Mouse (Mus musculus) left cerebral cortex, adult 2 months (tissue): ENCODE measurements at regions not wholly inside any gene's neighbourhood (a gene's known extent, or its start where the extent isn't known, plus 50 kb on each side); places are given as distances from the start of the nearest gene placed in this dataset.

Experiments
- DNase-seq, 2 experiments: peaks; one replicate each; pipeline ENCODE4 v3.0.0; 2021 to 2022; ENCODE audit warnings: low spot score in 2 of 2, mixed read lengths in 1 of 2; ENCODE audit errors: extremely low spot score in 1 of 2
- H3K27ac ChIP-seq: fragments of 200-600 bp; 2 replicates; pipeline ENCODE4 v1.8.1; 2022
- H3K4me3 ChIP-seq: fragments of 200-600 bp; 2 replicates; pipeline ENCODE4 v1.8.1; 2022
- CTCF ChIP-seq: fragments of 200-600 bp; IDR thresholded peaks from 2 replicates; pipeline ENCODE4 v1.8.1; 2022; ENCODE audit warnings: antibody characterized with exemption, mild to moderate bottlenecking, moderate library complexity
- intact Hi-C: fragments of 180-260 bp; cut with DNase I; formaldehyde crosslinking; loops from one replicate; pipeline ENCODE4 v1.15.1; 2025

DNA sequence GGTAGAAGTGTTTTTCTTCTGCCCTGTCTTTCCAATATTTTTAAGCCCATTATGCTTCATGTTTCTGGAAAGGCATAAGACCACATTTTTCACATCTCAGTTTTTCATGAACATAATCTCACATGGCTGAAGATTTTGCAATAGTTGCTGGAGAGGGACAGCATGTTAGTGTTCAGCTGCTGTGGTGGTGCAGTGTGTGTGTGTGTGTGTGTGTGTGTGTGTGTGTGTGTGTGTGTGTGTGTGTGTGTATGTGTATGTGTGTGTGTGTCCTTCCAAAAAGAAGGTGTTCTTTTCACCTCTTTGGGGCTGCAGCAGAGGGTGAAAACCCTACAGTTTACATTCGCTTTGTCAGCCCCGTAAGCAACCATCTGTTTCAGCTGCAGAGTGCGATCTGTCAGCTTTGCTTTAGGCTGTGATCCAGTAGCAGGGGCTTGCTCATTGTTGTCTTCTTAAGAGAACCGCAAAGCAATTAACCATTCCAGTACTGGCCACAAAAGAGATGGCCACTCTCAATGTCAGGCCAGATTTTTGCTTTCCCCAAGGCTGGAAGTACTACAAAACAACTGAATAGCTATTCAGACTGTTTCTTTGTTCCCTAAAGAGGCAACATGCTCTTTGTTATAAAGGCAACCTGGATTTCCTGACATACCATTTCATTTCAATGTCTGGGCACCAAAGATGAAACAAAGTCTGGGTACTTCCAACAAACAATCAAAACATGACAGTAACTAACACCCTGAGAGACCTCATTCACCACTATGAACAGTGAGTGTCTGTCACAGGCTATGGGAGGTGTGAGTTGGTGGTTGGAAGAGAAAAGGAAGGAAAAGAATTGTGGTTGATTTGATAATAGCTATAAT lies 520.2 kb upstream of the Cited2 start:
- intact Hi-C loops = no loop called here
- no peak for TF ChIP-seq CTCF
- Histone ChIP-seq H3K4me3 (no peak overlapping the region), H3K27ac (no peak overlapping the region)
- DNase-seq = no peak

DNA sequence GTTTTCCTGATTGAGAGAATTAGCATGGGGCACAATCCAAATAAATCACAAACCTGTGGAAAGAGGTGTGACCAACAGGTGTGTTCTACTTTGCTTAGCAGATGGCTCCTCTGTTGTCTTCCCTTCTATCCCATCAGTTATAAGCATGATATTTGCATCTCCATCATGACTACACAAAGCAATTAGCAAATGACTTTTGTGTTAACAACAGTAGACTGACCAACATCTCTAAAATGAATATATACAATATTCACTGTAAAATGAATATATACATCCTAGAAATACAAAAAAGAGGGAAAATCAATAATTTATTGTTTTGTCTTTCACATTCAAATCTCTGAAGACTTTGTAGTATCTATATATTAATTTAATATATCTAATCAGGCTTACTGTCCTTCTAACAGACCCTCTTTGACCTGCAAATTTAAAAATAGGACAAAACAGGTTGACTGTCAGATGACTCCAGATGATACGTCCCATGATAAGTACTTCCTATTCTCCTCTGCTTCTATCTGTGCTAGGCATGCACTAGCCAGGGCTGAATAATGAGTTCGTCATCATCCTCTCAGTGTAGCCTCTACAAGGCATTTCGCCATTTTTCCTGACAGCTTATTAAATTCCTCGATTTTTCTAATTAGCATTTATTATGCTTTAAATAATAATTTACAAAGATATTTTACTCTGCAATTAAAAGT lies 519.5 kb upstream of the Cited2 start:
- no peak overlapping the region for H3K27ac ChIP-seq
- intact Hi-C loops = no loop called here
- TF ChIP-seq CTCF = no peak

DNA sequence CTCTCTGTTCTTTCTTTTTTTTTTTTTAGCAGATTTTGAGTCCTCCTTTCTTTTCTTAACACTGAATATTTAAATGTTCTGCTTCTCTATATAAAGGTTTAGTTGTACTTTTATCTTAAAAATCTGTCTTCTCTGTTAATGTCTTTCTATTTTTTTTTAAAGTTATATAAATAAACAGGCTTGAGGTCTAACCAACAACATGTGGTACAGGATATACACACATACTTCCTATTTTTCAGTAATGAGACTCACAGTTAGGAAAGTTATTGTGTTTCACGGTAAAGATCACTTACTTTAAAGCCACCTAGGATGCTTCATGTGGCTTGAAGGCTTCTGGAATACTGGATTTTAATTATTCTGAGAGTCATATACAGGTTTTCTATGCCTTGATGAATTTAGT lies 518.9 kb upstream of the Cited2 start:
- intact Hi-C loops = no loop called here
- no peak for TF ChIP-seq CTCF
- no peak overlapping the region for H3K4me3 ChIP-seq
- H3K27ac ChIP-seq = no peak overlapping the region
- DNase-seq = no peak

More for the DNA sequence above, 519.5 kb upstream of the Cited2 start:
- H3K4me3 ChIP-seq = no peak overlapping the region
- DNase-seq = no peak

DNA sequence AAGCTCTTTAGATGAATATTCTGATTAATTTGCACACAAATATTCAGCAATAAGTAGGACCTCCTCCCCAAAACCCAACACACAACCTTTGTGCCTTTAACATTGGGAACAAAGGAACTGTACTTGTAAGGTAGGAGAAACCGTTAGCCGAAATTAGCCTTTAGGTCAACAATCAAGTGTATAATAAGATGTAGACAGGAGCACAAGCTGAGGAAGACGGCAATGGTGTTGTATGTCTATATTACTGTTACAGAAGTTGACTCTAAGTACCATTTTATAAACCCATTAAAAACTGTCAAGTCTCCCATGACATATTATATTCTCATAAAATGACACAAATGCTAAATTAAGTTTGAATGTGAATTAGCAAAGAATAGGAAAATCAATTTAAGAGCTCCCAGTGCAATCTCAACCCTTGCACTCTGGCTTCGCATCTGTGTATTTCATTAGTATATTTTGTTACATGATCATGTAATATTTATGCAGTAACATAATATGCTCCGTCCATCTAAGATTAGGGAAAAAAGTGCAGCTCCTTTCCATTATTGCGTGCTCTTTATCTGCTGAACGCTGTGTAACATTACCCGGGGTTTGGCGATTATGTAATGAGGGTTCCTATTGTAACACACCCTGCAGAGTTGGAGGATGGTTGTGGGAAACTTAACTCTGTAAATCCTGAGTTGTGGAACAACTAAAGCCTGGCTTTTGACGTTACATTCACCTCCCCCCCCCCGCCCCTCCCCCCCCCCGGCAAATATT lies 510.3 kb upstream of the Cited2 start:
- H3K27ac ChIP-seq = peak overlapping the region; percentile 41; the same call in 1 of the 2 replicates
- H3K4me3 ChIP-seq = no peak overlapping the region
- DNase-seq = no peak
- intact Hi-C loops = loop anchor here (5.0 to 10.0 kb wide), 2 partner anchors 510 to 1908 kb away; partner anchors contain the start of gene Cited2
- TF ChIP-seq CTCF = no peak

DNA sequence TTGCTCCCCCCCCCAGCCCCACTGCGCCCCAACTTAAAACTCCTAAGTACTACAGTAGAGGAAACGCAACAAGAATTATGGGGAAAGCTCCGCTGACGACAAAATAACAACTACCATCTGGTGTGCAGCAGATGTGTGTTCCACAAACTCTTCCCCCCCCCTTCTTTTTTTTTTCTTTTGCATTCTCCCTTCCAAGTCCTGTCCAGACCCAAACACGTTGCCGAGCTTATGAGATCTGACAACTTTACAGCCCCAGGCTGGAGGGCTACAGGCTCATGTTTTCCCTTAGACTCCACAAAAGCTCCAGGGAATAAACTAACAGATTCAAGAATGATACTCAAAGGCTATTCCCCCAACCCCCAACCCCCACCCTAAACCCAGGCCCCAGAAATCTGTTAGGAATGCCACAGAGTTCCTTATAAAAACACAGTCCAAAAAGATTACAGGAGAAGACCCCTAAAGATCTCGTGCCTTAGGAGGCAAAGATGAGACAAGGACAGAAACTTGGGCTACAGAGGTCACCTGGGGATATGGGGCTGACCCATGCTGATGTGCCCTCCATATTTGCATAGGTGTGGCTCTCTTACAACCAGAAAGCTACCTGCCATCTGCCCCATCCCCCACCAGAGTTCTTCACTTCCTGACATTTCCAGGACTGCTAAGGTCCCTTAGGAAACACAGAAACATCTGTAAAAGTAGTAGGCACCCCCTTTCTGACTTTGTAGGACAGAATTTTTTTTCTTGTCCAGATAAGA lies 509.5 kb upstream of the Cited2 start:
- H3K4me3 ChIP-seq = no peak overlapping the region
- no peak overlapping the region for H3K27ac ChIP-seq
- intact Hi-C loops = loop anchor here (5.0 to 10.0 kb wide), 2 partner anchors 509 to 1909 kb away; partner anchors contain the start of gene Cited2
- no peak for DNase-seq
- TF ChIP-seq CTCF = no peak

DNA sequence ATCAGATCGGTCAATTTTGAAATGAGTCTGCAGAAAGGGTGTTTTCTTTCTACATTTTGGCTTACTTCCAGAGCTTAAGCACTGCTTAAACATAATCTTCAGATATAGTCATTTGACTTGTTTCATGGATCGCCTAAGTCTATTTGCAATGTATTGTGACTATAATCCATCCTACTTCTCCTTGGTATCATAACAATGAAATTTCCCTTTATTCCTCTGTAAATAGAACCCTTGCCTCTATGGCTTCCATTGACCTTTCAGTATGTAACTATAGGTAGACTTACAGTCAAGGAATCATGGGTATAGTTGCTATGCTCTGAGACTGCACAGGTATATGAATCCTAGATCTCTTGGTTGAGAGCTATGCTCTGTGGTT lies 509.0 kb upstream of the Cited2 start:
- no peak overlapping the region for H3K4me3 ChIP-seq
- no peak for TF ChIP-seq CTCF
- H3K27ac ChIP-seq = no peak overlapping the region
- DNase-seq = no peak
- intact Hi-C loops = loop anchor here (5.0 to 10.0 kb wide), 2 partner anchors 508 to 1909 kb away; partner anchors contain the start of gene Cited2

DNA sequence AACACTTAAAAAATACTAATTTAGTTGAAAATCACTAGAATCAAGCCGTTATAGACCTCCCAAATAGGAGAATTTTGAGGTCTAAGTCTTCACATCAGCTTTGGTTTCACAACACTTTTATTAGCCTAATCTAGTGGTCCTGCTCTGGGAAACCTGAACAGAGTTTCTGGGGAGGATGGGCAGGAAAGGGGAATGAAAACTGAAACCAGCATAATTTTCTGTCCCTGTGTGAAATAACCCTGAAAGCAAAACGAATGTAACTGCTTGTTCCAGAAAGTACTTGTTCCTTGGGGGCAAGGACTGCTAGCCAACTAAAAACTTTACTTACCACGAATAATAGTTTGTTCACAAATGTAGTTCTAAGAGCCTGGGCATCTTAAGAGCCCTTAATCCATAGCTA lies 508.0 kb upstream of the Cited2 start:
- intact Hi-C loops = loop anchor here (10.0 kb wide), 1 partner anchor 1910 kb away; no protein-coding TSS in a partner anchor
- TF ChIP-seq CTCF = no peak
- no peak overlapping the region for H3K4me3 ChIP-seq
- DNase-seq = no peak
- no peak overlapping the region for H3K27ac ChIP-seq

DNA sequence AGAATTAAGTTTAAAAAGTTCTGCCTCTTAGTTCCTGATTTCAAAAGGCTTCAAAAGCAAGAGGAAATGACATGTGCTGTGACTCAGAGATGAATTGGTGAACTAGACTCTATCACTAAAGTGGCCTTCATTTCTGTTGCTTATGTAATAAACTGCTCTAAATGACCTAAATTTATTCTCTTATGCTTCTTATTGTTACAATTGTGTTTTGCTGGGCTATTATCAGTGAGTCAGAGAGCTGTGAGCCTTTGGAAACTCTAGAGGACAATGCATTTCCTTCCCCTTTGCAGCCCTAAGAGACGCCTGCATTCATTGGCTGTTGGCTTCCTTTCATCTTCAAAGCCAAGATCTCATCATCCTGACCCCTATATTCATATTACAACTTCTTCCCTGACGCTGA lies 501.5 kb upstream of the Cited2 start:
- TF ChIP-seq CTCF = no peak
- Histone ChIP-seq H3K4me3 (no peak overlapping the region), H3K27ac (no peak overlapping the region)
- intact Hi-C loops = no loop called here
- DNase-seq = no peak

DNA sequence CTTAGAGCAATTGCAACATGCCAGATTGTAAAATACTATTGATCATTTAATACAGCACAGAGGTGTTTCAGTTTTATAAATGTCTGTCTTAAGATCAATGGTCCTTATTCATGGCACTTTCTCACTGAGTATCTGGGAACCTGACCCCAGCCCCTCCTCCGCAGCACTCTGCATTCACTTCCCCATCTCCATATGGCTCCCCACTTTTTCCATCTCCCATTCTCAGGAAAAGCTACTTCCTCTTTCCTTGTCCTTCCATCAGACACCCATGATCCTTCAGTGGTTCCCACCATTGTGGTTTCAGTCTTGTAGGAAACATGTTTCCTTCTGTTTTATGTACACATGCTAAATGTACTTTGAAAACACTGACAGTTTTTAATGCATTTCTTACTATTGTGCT lies 497.3 kb upstream of the Cited2 start:
- intact Hi-C loops = no loop called here
- no peak for DNase-seq
- Histone ChIP-seq H3K27ac (no peak overlapping the region), H3K4me3 (no peak overlapping the region)
- no peak for TF ChIP-seq CTCF

DNA sequence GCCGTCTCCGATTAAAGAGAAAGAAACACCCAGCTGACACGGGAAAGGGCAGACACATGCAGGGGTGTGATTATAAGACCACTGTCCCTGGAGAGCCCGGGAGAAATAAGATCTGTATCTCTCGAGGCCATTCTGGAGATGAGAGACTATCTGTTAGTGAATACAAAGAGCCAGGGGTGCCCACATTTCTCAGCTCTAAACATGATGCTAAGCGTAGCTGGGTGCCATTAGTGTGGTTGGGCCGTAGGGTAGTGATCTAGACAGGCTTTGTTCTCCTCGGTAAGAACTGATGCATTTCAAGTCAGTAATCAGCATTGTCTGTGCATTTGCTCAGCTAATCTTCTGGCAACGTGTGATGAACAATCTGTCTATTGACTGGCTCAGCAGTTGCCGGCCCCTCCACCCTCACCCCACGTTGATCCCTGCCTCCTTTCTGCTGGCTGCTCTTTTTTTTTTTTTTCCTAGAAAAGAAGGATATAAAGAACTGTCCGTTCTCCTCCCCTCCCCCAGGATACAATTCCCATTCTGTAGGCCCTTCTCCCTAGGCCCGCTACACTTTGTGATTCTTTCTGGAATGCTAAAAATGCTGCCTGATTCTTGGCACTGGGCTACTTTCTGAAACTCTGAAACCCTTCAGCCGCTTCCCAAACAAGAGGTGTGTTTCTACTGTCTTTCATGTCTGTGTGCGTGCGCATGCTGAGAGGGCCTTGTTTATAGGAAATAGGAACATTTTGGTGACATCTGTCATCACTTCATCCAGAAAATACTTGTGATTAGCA lies 492.8 kb upstream of the Cited2 start:
- no peak for DNase-seq
- no peak overlapping the region for H3K27ac ChIP-seq
- H3K4me3 ChIP-seq = no peak overlapping the region
- no peak for TF ChIP-seq CTCF
- intact Hi-C loops = no loop called here
